Mouse (Mus musculus) kidney, postnatal 10 days (tissue): ENCODE measurements around the gene Kdm4b.
A peak's percentile ranks its signal among the peaks of the same experiment; 100 is the strongest.

Experiments used
- DNase-seq: peaks from one replicate; pipeline ENCODE4 v3.0.0; 2021; ENCODE audit warnings: mixed read lengths

Kdm4b gene

GRCm38 (mm10) chr17:56396051-56396450 lies 70.2 kb downstream of the Kdm4b start:
- DNase-seq, result no peak

GRCm38 (mm10) chr17:56400221-56400620 lies 74.4 kb downstream of the Kdm4b start:
- DNase-seq, result no peak

- DNase-seq, result no peak
These were observed 75.2 kb downstream of the Kdm4b start for GRCm38 (mm10) chr17:56401051-56401521.

GRCm38 (mm10) chr17:56405341-56405740 lies 79.5 kb downstream of the Kdm4b start:
- no peak for DNase-seq

GRCm38 (mm10) chr17:56405856-56406840 lies 80.3 kb downstream of the Kdm4b start:
- DNase-seq, result peak; percentile 46

GRCm38 (mm10) chr17:56406878-56407277 lies 81.0 kb downstream of the Kdm4b start:
- DNase-seq, result no peak

GRCm38 (mm10) chr17:56407379-56407778 lies 81.5 kb downstream of the Kdm4b start:
- DNase-seq, result no peak

GRCm38 (mm10) chr17:56408965-56409625 lies 83.2 kb downstream of the Kdm4b start:
- no peak for DNase-seq

- peak; percentile 40 for DNase-seq
These were observed 83.9 kb downstream of the Kdm4b start for GRCm38 (mm10) chr17:56409759-56410158.

GRCm38 (mm10) chr17:56411437-56411836 lies 85.6 kb downstream of the Kdm4b start:
- no peak for DNase-seq

- DNase-seq, result no peak
These were observed 87.3 kb downstream of the Kdm4b start for GRCm38 (mm10) chr17:56413113-56413512.

GRCm38 (mm10) chr17:56414785-56415184 lies 88.9 kb downstream of the Kdm4b start:
- no peak for DNase-seq

GRCm38 (mm10) chr17:56418304-56418703 lies 92.4 kb downstream of the Kdm4b start:
- DNase-seq, result no peak

- DNase-seq, result no peak
These were observed 94.2 kb downstream of the Kdm4b start for GRCm38 (mm10) chr17:56420022-56420421.

GRCm38 (mm10) chr17:56424726-56425583 lies 99.1 kb downstream of the Kdm4b start:
- DNase-seq, result peak; percentile 81

- peak; percentile 90 for DNase-seq
These were observed 99.7 kb downstream of the Kdm4b start for GRCm38 (mm10) chr17:56425584-56425914.

GRCm38 (mm10) chr17:56425941-56426340 lies 100.1 kb downstream of the Kdm4b start:
- DNase-seq, result no peak

- DNase-seq, result no peak
These were observed 102.0 kb downstream of the Kdm4b start for GRCm38 (mm10) chr17:56427857-56428256.

GRCm38 (mm10) chr17:56431582-56431981 lies 105.7 kb downstream of the Kdm4b start:
- DNase-seq, result no peak

GRCm38 (mm10) chr17:56439731-56440460 lies 114.0 kb downstream of the Kdm4b start:
- no peak for DNase-seq

- DNase-seq, result no peak
These were observed 116.5 kb downstream of the Kdm4b start for GRCm38 (mm10) chr17:56442316-56442715.

- no peak for DNase-seq
These were observed 117.5 kb downstream of the Kdm4b start for GRCm38 (mm10) chr17:56443341-56443795.
